8 mouse cellular contexts compared by ENCODE assay signal in the genomic region with DNA sequence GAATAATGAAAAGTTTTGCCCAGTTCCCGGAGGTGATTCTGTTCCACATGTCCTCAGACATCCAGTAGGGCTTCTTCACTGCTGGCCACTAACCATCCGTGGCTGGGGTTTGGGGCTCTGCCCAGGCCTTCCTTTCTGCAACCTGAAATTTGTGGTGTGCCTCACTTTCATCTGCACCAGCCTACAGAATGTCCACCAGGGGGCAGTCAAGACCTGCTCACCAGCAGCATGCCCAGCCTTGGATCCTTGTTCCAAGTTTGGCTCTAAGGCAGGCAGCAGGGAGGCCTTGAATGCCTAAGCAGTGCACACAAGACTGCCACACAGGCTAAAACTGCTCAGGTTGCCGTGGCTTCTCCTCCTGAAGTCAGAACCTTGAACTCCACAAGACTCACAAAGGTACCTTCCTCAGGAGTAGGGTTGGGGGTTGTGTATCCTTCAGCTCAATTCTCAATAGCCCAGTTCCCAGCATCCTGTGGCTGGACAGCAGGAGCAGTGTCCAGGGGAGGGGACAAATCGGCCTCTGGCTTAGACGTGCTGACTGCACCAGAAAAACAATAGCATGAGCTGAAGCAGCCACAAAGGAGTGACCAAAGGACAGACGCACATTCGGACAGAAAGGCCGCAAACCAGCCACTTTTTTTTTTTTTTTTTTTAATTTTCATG. TPM values are rescaled to one million over a fixed set of nuclear protein-coding genes. Genes with fewer than 3 reads are reported as not detected.
DNase-seq lines count a peak whose midpoint lies in the region; ATAC-seq and TF ChIP-seq lines count a peak whose summit lies in the region.

No protein-coding gene starts in this region.

- no peak overlapping the region for H3K9ac ChIP-seq in lung, embryonic 14.5 days

- H3K27me3 ChIP-seq in lung, embryonic 14.5 days (ENCODE audit: insufficient read depth, low read length), result no peaks in the 10 kb centered on the region

- no peak overlapping the region for H3K4me2 ChIP-seq in lung, embryonic 14.5 days

- no peaks in the 10 kb centered on the region for H3K4me1 ChIP-seq in lung, embryonic 14.5 days (ENCODE audit: insufficient read depth)
- peaks cover 6% of the 10 kb centered on the region for H3K4me1 ChIP-seq in olfactory bulb, adult 2 months (ENCODE audit: control insufficient read depth, insufficient read depth, low read length)

- H3K9me3 ChIP-seq in lung, embryonic 14.5 days (ENCODE audit: low read depth, low read length), result no peaks in the 10 kb centered on the region

- peak overlapping the region; percentile 38; the same call in 1 of the 2 replicates for H3K27ac ChIP-seq in lung, embryonic 14.5 days (ENCODE audit: low read depth)
- 0 out of 2 replicates have a peak overlapping the region, but pooled peaks have one; percentile 11 for H3K27ac ChIP-seq in olfactory bulb, adult 2 months (ENCODE audit: insufficient read depth, low read depth, low read length)

- 0 out of 2 replicates have a peak, but pooled peaks cover 4% of the 10 kb centered on the region for H3K36me3 ChIP-seq in lung, embryonic 14.5 days (ENCODE audit: insufficient read depth)

- peak; percentile 99 for TF ChIP-seq CTCF in lung, embryonic 14.5 days (IDR thresholded peaks at IDR 0.05; ENCODE audit: low read depth)
- peak; percentile 79 for TF ChIP-seq CTCF in olfactory bulb, adult 2 months (IDR thresholded peaks at IDR 0.05; ENCODE audit: insufficient read depth, low read depth, low read length)

- peak; percentile 69 for DNase-seq in MEL-GATA-1-ER (ENCODE audit: extremely low read depth, low read depth)
- DNase-seq in cerebellum, adult 8-10 months, result peak; percentile 92
- peak; percentile 85 to 91 for DNase-seq in layer of hippocampus, adult 8-10 months (ENCODE audit: low spot score in 2 of 2)
- DNase-seq in lung, embryonic 14.5 days, result peak; percentile 96
- peak; percentile 50 to 62 for DNase-seq in thymus, adult 18-20 months

- 41% methylated on average over 8 of the region's 8 CpGs for WGBS in lung, embryonic 14.5 days
- 31% methylated on average over 8 of the region's 8 CpGs for WGBS in olfactory bulb, adult 2 months

- no peak for TF ChIP-seq POLR2A in olfactory bulb, adult 2 months (IDR thresholded peaks at IDR 0.05; ENCODE audit: insufficient read depth, low read depth, low read length)

- no peak overlapping the region for H3K4me3 ChIP-seq in lung, embryonic 14.5 days (ENCODE audit: low read depth, low read length)
- H3K4me3 ChIP-seq in olfactory bulb, adult 2 months (ENCODE audit: insufficient read depth, low read depth, low read length), result no peak overlapping the region

- ATAC-seq in frontal cortex, adult (ENCODE audit: low TSS enrichment), result peak; percentile 91
- peak; percentile 83 to 95 for ATAC-seq in hematopoietic stem cell, adult 5-6 weeks (replicated peaks in 1 of 2; ENCODE audit: insufficient read depth in 1 of 2, low FRiP score in 2 of 2, low TSS enrichment in 1 of 2, low read depth in 1 of 2, poor library complexity in 2 of 2, severe bottlenecking in 2 of 2)
- ATAC-seq in lung, embryonic 14.5 days (ENCODE audit: insufficient read depth), result peak; percentile 79

RNA-seq across cellular contexts. Expression of a gene that starts 9.0 kb away (rescaled TPM):
- 4.6 and 8.6 TPM in 2 replicates for total RNA-seq in hematopoietic stem cell, adult 5-6 weeks (2017)
- 10 to 100 TPM; 11.5 to 19.0 (median 16.4) TPM for total RNA-seq in layer of hippocampus, adult 8-10 months (2022)
- 5.2 TPM in 2 replicates for polyA plus RNA-seq in lung, embryonic 14.5 days (2014; fragmentation: Nextera tagmentation; extraction: Ambion mirVana)
- not detected in 2 replicates for polyA plus RNA-seq in olfactory bulb, adult 2 months (2012; ENCODE audit: insufficient read depth, insufficient read length, low replicate concordance, missing spikeins)

RNA-seq across cellular contexts. Expression of a gene that starts 9.2 kb away (rescaled TPM):
- 113 and 117 TPM in 2 replicates for total RNA-seq in hematopoietic stem cell, adult 5-6 weeks (2017)
- 10 to 100 TPM; 57.4 to 63.2 (median 60.8) TPM for total RNA-seq in layer of hippocampus, adult 8-10 months (2022)
- 160 and 177 TPM in 2 replicates for polyA plus RNA-seq in lung, embryonic 14.5 days (2014; fragmentation: Nextera tagmentation; extraction: Ambion mirVana)
- not detected in 2 replicates for polyA plus RNA-seq in olfactory bulb, adult 2 months (2012; ENCODE audit: insufficient read depth, insufficient read length, low replicate concordance, missing spikeins)

RNA-seq across cellular contexts. Expression of a gene that starts 28.6 kb away (rescaled TPM):
- 12.9 and 14.6 TPM in 2 replicates for total RNA-seq in hematopoietic stem cell, adult 5-6 weeks (2017)
- 10 to 100 TPM; 18.2 to 25.4 (median 21.9) TPM for total RNA-seq in layer of hippocampus, adult 8-10 months (2022)
- polyA plus RNA-seq in lung, embryonic 14.5 days (2014; fragmentation: Nextera tagmentation; extraction: Ambion mirVana), result 7.0 and 9.4 TPM in 2 replicates
- polyA plus RNA-seq in olfactory bulb, adult 2 months (2012; ENCODE audit: insufficient read depth, insufficient read length, low replicate concordance, missing spikeins), result not detected in 2 replicates

RNA-seq across cellular contexts. Expression of a gene that starts 38.8 kb away (rescaled TPM):
- 0.19 TPM in 1 of 2 replicates, not detected in the other for total RNA-seq in hematopoietic stem cell, adult 5-6 weeks (2017)
- 100 to 1,000 TPM in 1 of 4 experiments, 10 to 100 TPM in 3; 85.1 to 110 (median 94.9) TPM for total RNA-seq in layer of hippocampus, adult 8-10 months (2022)
- 5.2 and 6.7 TPM in 2 replicates for polyA plus RNA-seq in lung, embryonic 14.5 days (2014; fragmentation: Nextera tagmentation; extraction: Ambion mirVana)
- not detected in 2 replicates for polyA plus RNA-seq in olfactory bulb, adult 2 months (2012; ENCODE audit: insufficient read depth, insufficient read length, low replicate concordance, missing spikeins)
